In genomic region chr2:122372541-122372940, GRCm38 (mm10) we compare ENCODE assay signal across 44 mouse cellular contexts. TPM values are rescaled to one million over a fixed set of nuclear protein-coding genes. Genes with fewer than 3 reads are reported as not detected.
"Had no signal": no experiment of that assay in that cellular context is flagged by ENCODE, and none has a peak within 500 bp of the region (broad histone marks: within the 10 kb centered on the region; RNA-seq: fewer than 3 reads in every experiment).

No protein-coding gene starts in this region.

- H3K27ac ChIP-seq: heart, embryonic 13.5 days; heart, embryonic 15.5 days; hindbrain, embryonic 10.5 days; hindbrain, embryonic 12.5 days; hindbrain, embryonic 13.5 days; hindbrain, embryonic 14.5 days; hindbrain, embryonic 15.5 days; hindbrain, postnatal 0 days; intestine, embryonic 15.5 days; kidney, embryonic 15.5 days; kidney, postnatal 0 days; layer of hippocampus, adult 2 months; left cerebral cortex, adult 2 months had no signal

- H3K36me3 ChIP-seq: heart, embryonic 12.5 days; heart, embryonic 13.5 days; heart, embryonic 15.5 days; hindbrain, embryonic 10.5 days; hindbrain, embryonic 12.5 days; hindbrain, embryonic 13.5 days; hindbrain, embryonic 15.5 days; intestine, embryonic 15.5 days; kidney, embryonic 15.5 days had no signal

- H3K4me3 ChIP-seq: heart, embryonic 12.5 days; heart, embryonic 13.5 days; heart, embryonic 15.5 days; hindbrain, embryonic 10.5 days; hindbrain, embryonic 12.5 days; hindbrain, embryonic 13.5 days; hindbrain, embryonic 15.5 days; intestine, embryonic 15.5 days; kidney, embryonic 15.5 days; layer of hippocampus, adult 2 months; left cerebral cortex, adult 2 months had no signal

- H3K27me3 ChIP-seq: hindbrain, embryonic 15.5 days; intestine, embryonic 15.5 days had no signal

- H3K9me3 ChIP-seq: heart, embryonic 12.5 days; heart, embryonic 13.5 days; heart, embryonic 15.5 days; hindbrain, embryonic 10.5 days; hindbrain, embryonic 12.5 days; hindbrain, embryonic 13.5 days; hindbrain, embryonic 15.5 days; intestine, embryonic 15.5 days; kidney, embryonic 15.5 days had no signal

- DNase-seq: heart, postnatal 10 days; heart, postnatal 14 days; heart, postnatal 36 days; kidney, adult 11 months; kidney, adult 18-20 months; kidney, adult 2 months; kidney, adult 8-10 months; kidney, adult 9 months; kidney, postnatal 10 days; kidney, postnatal 14 days; kidney, postnatal 25 days; kidney, postnatal 36 days; kidney, postnatal 4 days; layer of hippocampus, adult 9-11 months; layer of hippocampus, postnatal 36 days had no signal

RNA-seq across cellular contexts. Expression of gene Slc28a2, which starts 53.7 kb away (rescaled TPM):
- total RNA-seq: layer of hippocampus, postnatal 14 days; layer of hippocampus, postnatal 36 days had no signal
- polyA plus RNA-seq: hindbrain, embryonic 10.5 days; hindbrain, embryonic 11.5 days; hindbrain, postnatal 0 days had no signal

RNA-seq across cellular contexts. Expression of gene Duox1, which starts 57.1 kb away (rescaled TPM):
- total RNA-seq: hematopoietic stem cell, adult 5-6 weeks; layer of hippocampus, adult 18-20 months; layer of hippocampus, adult 2 months; layer of hippocampus, adult 8-10 months; layer of hippocampus, postnatal 14 days; layer of hippocampus, postnatal 25 days; layer of hippocampus, postnatal 36 days; left cerebral cortex, adult 18-20 months; left cerebral cortex, adult 2 months had no signal
- polyA plus RNA-seq: heart, embryonic 13.5 days; heart, postnatal 0 days; inflammation-experienced regulatory T-cells, adult 6 months; intestine, postnatal 0 days; kidney, embryonic 14.5 days; kidney, postnatal 0 days had no signal

RNA-seq across cellular contexts. Expression of gene Duoxa1, which starts 59.0 kb away (rescaled TPM):
- total RNA-seq: hematopoietic stem cell, adult 5-6 weeks; hindbrain, postnatal 0 days; layer of hippocampus, adult 2 months; layer of hippocampus, adult 8-10 months; layer of hippocampus, postnatal 10 days; layer of hippocampus, postnatal 14 days; layer of hippocampus, postnatal 25 days; layer of hippocampus, postnatal 36 days; left cerebral cortex, adult 2 months had no signal
- polyA plus RNA-seq: heart, embryonic 12.5 days; heart, embryonic 14.5 days; heart, embryonic 15.5 days; heart, postnatal 0 days; hindbrain, embryonic 10.5 days; hindbrain, embryonic 11.5 days; inflammation-experienced regulatory T-cells, adult 6 months; intestine, embryonic 14.5 days; intestine, embryonic 15.5 days; intestine, embryonic 16.5 days; intestine, postnatal 0 days; kidney, embryonic 14.5 days; kidney, postnatal 0 days had no signal
